Mouse (Mus musculus) midbrain, embryonic 14.5 days (tissue): Measurements from ENCODE around the gene Atp9a. TPM values are rescaled to one million over a fixed set of nuclear protein-coding genes. Genes with fewer than 3 reads are reported as not detected.

Experiments used
- ATAC-seq: fragments of 200-750 bp; cut with Nextera tagmentation; 2 replicates; pipeline ENCODE4 v1.8.0; 2017; ENCODE audit warnings: moderate number of reproducible peaks, moderate library complexity; ENCODE audit not compliant: low FRiP score, low TSS enrichment
- DNase-seq: peaks from one replicate; pipeline ENCODE4 v3.0.0-alpha.2; 2015
- H3K27ac ChIP-seq: fragments of 300-500 bp; sonication (generic); replicated peaks from 2 replicates; pipeline ENCODE4 v1.5.1; 2014; ENCODE audit warnings: mild to moderate bottlenecking, low read depth, low read length, moderate library complexity
- H3K27me3 ChIP-seq: fragments of 300-500 bp; sonication (generic); 2 replicates; pipeline ENCODE4 v1.6.1; 2014; ENCODE audit warnings: low read length, control low read depth, mixed read lengths; ENCODE audit not compliant: control insufficient read depth, insufficient read depth
- H3K36me3 ChIP-seq: fragments of 300-500 bp; sonication (generic); 2 replicates; pipeline ENCODE4 v1.6.1; 2014; ENCODE audit warnings: low read length, control low read depth; ENCODE audit not compliant: control insufficient read depth, insufficient read depth
- H3K4me1 ChIP-seq: fragments of 300-500 bp; sonication (generic); 2 replicates; pipeline ENCODE4 v1.6.1; 2014; ENCODE audit warnings: mild to moderate bottlenecking, antibody characterized with exemption, low read length, control low read depth; ENCODE audit not compliant: control insufficient read depth, insufficient read depth
- H3K4me2 ChIP-seq: fragments of 300-500 bp; sonication (generic); 2 replicates; pipeline ENCODE4 v1.6.1; 2014; ENCODE audit warnings: mild to moderate bottlenecking, low read length, moderate library complexity
- H3K4me3 ChIP-seq: fragments of 300-500 bp; sonication (generic); replicated peaks from 2 replicates; pipeline ENCODE4 v1.5.1; 2014; ENCODE audit warnings: low read depth, low read length
- H3K9ac ChIP-seq: fragments of 300-500 bp; sonication (generic); replicated peaks from 2 replicates; pipeline ENCODE4 v1.6.1; 2014; ENCODE audit warnings: mild to moderate bottlenecking, low read length, moderate library complexity
- H3K9me3 ChIP-seq: fragments of 300-500 bp; sonication (generic); 2 replicates; pipeline ENCODE4 v1.6.1; 2016; ENCODE audit warnings: low read length, control low read depth, mixed read lengths; ENCODE audit not compliant: control insufficient read depth
- WGBS: fragments of 180-500 bp; shearing (Covaris S2); extraction: QIAGEN DNeasy Blood & Tissue Kit; methylation state at CpG from one replicate; pipeline ENCODE4 v1.1.7; 2014; 5-methylcytosine and 5-hydroxymethylcytosine counted together
- polyA plus RNA-seq: library from polyadenylated mRNA; unstranded; fragments of >200 nt; fragmentation: Nextera tagmentation; extraction: Ambion mirVana; gene quantifications from 2 replicates; pipeline ENCODE4 v1.2.1, GENCODE M21; 2014

Atp9a gene
- polyA plus RNA-seq, 1 experiment from 2014 or later = 79.7 TPM

- no peaks in the 10 kb centered on the region for H3K27me3 ChIP-seq
- ATAC-seq (no peak), DNase-seq (no peak)
- 0 out of 2 replicates have a peak, but pooled peaks cover 4% of the 10 kb centered on the region for H3K4me1 ChIP-seq
- no peak overlapping the region for H3K9ac ChIP-seq
- H3K36me3 ChIP-seq = peaks cover 63% of the 10 kb centered on the region
- H3K4me2 ChIP-seq = no peak overlapping the region
- H3K9me3 ChIP-seq = no peaks in the 10 kb centered on the region
- H3K4me3 ChIP-seq = no peak overlapping the region
- no peak overlapping the region for H3K27ac ChIP-seq
- WGBS = 49% methylated on average over 9 of the region's 9 CpGs
These were observed 34.4 kb downstream of the Atp9a start for GRCm38 (mm10) chr2:168707766-168708165.

GRCm38 (mm10) chr2:168702266-168702665 is 39.9 kb downstream of the Atp9a start:
- Histone ChIP-seq H3K27ac (peak overlapping the region; percentile 61; the same call in 1 of the 2 replicates), H3K9ac (no peak overlapping the region), H3K4me1 (no peaks in the 10 kb centered on the region), H3K4me2 (no peak overlapping the region), H3K27me3 (no peaks in the 10 kb centered on the region), H3K9me3 (no peaks in the 10 kb centered on the region), H3K36me3 (peaks cover 71% of the 10 kb centered on the region), H3K4me3 (no peak overlapping the region)
- 16% methylated on average over 13 of the region's 13 CpGs for WGBS
- ATAC-seq = no peak
- peak; percentile 63 for DNase-seq

- Histone ChIP-seq H3K4me2 (no peak overlapping the region), H3K9me3 (no peaks in the 10 kb centered on the region), H3K4me1 (peaks cover 8% of the 10 kb centered on the region), H3K27ac (no peak overlapping the region), H3K9ac (no peak overlapping the region), H3K27me3 (no peaks in the 10 kb centered on the region), H3K4me3 (no peak overlapping the region), H3K36me3 (peaks cover 35% of the 10 kb centered on the region)
- ATAC-seq (no peak), DNase-seq (no peak)
- WGBS = 80% methylated on average over 7 of the region's 7 CpGs
These were observed 47.2 kb downstream of the Atp9a start for GRCm38 (mm10) chr2:168695027-168695403.

- Histone ChIP-seq H3K36me3 (peaks cover 31% of the 10 kb centered on the region), H3K9me3 (no peaks in the 10 kb centered on the region), H3K9ac (0 out of 2 replicates have a peak overlapping the region, but pooled peaks have one; percentile 9), H3K4me1 (peaks cover 8% of the 10 kb centered on the region), H3K4me2 (no peak overlapping the region), H3K27ac (peak overlapping the region; percentile 22; the same call in 1 of the 2 replicates), H3K27me3 (no peaks in the 10 kb centered on the region), H3K4me3 (no peak overlapping the region)
- ATAC-seq (peak; percentile 40; the same call in 1 of the 2 replicates), DNase-seq (peak; percentile 64)
- WGBS = 2% methylated on average over 27 of the region's 27 CpGs
These were observed 47.7 kb downstream of the Atp9a start for GRCm38 (mm10) chr2:168694379-168695026.

GRCm38 (mm10) chr2:168691774-168692173 is 50.4 kb downstream of the Atp9a start:
- H3K9me3 ChIP-seq = no peaks in the 10 kb centered on the region
- H3K9ac ChIP-seq = no peak overlapping the region
- H3K36me3 ChIP-seq = peaks cover 33% of the 10 kb centered on the region
- H3K4me1 ChIP-seq = peaks cover 8% of the 10 kb centered on the region
- 54% methylated on average over 6 of the region's 6 CpGs for WGBS
- ATAC-seq (no peak), DNase-seq (peak; percentile 83)
- no peaks in the 10 kb centered on the region for H3K27me3 ChIP-seq
- no peak overlapping the region for H3K4me2 ChIP-seq
- H3K4me3 ChIP-seq = no peak overlapping the region
- H3K27ac ChIP-seq = no peak overlapping the region

GRCm38 (mm10) chr2:168687326-168687725 is 54.9 kb downstream of the Atp9a start:
- no peaks in the 10 kb centered on the region for H3K27me3 ChIP-seq
- ATAC-seq (no peak), DNase-seq (no peak)
- WGBS = 86% methylated on average over 12 of the region's 12 CpGs
- H3K9ac ChIP-seq = no peak overlapping the region
- no peaks in the 10 kb centered on the region for H3K4me1 ChIP-seq
- no peaks in the 10 kb centered on the region for H3K9me3 ChIP-seq
- no peak overlapping the region for H3K4me2 ChIP-seq
- peaks cover 40% of the 10 kb centered on the region for H3K36me3 ChIP-seq
- no peak overlapping the region for H3K27ac ChIP-seq
- no peak overlapping the region for H3K4me3 ChIP-seq

GRCm38 (mm10) chr2:168685909-168686308 is 56.3 kb downstream of the Atp9a start:
- Histone ChIP-seq H3K4me2 (no peak overlapping the region), H3K36me3 (peaks cover 54% of the 10 kb centered on the region), H3K27ac (no peak overlapping the region), H3K4me3 (no peak overlapping the region), H3K4me1 (no peaks in the 10 kb centered on the region), H3K9ac (no peak overlapping the region), H3K9me3 (no peaks in the 10 kb centered on the region), H3K27me3 (no peaks in the 10 kb centered on the region)
- WGBS = 97% methylated on average over 9 of the region's 9 CpGs
- DNase-seq (no peak), ATAC-seq (no peak)

GRCm38 (mm10) chr2:168684695-168685094 is 57.5 kb downstream of the Atp9a start:
- no peak overlapping the region for H3K9ac ChIP-seq
- ATAC-seq = no peak
- peak overlapping the region; percentile 16; the same call in 1 of the 2 replicates for H3K27ac ChIP-seq
- no peaks in the 10 kb centered on the region for H3K27me3 ChIP-seq
- no peak overlapping the region for H3K4me3 ChIP-seq
- no peak for DNase-seq
- H3K4me2 ChIP-seq = no peak overlapping the region
- WGBS = 81% methylated on average over 3 of the region's 3 CpGs
- no peaks in the 10 kb centered on the region for H3K9me3 ChIP-seq
- peaks cover 57% of the 10 kb centered on the region for H3K36me3 ChIP-seq
- no peaks in the 10 kb centered on the region; the same call in 1 of the 2 replicates for H3K4me1 ChIP-seq

- H3K27me3 ChIP-seq = no peaks in the 10 kb centered on the region
- peaks cover 54% of the 10 kb centered on the region for H3K36me3 ChIP-seq
- H3K9me3 ChIP-seq = no peaks in the 10 kb centered on the region
- WGBS = 51% methylated on average over 15 of the region's 15 CpGs
- H3K4me3 ChIP-seq = no peak overlapping the region
- no peak overlapping the region for H3K9ac ChIP-seq
- ATAC-seq (no peak), DNase-seq (no peak)
- peaks cover 10% of the 10 kb centered on the region; the same call in 1 of the 2 replicates for H3K4me1 ChIP-seq
- no peak overlapping the region for H3K27ac ChIP-seq
- H3K4me2 ChIP-seq = no peak overlapping the region
These were observed 58.6 kb downstream of the Atp9a start for GRCm38 (mm10) chr2:168683520-168684150.
